Mouse (Mus musculus) heart, postnatal 0 days (tissue): ENCODE results near the gene Cenpo.

ENCODE experiments used
- CTCF ChIP-seq: IDR thresholded peaks from 2 replicates; pipeline ENCODE4 v1.5.1; 2016; ENCODE audit warnings: antibody characterized with exemption, control low read depth, low read depth
- EP300 ChIP-seq: IDR thresholded peaks from 2 replicates; pipeline ENCODE4 v1.6.1; 2016; ENCODE audit warnings: antibody characterized with exemption, low read depth

GRCm38 (mm10) chr12:4237481-4237880 is 3.4 kb upstream of the Cenpo start:
- TF ChIP-seq CTCF (no peak), EP300 (no peak)
